Mouse (Mus musculus): ENCODE measurements around the gene Lrrc55.

DNA sequence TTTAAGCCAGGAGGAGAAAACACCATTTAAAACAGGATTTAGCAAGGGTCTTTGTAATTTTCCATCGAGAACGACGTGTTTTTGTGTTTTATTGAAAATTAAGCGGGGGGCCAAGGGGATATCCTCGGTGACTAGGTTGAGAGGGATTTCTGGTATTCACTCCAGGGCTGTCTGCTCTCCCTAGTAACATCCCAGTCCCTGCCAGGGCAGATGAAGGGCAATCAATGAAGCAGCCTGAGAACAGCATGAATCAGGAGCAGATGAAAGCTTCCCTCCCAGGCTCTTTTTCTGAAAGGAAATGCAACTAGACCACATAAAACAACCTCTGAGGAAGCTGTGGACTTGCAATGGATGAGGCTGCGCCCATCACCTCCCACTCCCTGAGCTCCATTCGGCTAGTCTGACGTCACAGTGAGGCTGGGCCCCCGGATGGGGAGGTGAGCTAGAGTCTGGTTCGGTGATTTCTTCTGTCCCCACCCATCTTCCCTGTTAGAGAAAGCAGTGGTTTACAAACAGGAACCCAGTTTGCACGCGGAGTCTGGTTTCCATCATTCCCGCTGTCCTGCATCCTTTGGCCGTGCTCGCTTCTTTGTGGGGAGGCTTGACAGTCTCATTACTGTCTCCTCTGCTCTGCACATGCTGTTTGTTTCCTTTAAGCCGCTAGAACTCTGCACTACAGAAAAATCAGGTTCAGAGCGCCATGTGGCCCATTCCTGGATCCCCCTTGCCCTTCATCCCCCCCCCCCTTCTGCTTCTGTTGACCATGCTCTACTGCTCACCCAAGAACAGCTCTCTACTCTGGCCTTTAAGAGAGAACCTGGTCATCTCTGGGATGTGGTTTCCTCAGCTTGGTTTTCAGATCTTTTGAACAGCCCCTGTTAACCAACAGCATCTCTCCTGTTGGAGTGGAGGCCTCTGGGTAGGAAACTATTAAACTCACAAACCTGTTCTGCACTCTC, 27.5 kb upstream of the Lrrc55 start:
- TF ChIP-seq MEF2A (IDR thresholded peaks at IDR 0.05; ENCODE audit: extremely low read depth, insufficient replicate concordance, low read depth, low read length, poor library complexity, severe bottlenecking): no peak
- TF ChIP-seq CTCF (IDR thresholded peaks at IDR 0.05 in 2 of 3, conservative IDR thresholded peaks at IDR 0.05 in 1 of 3; ENCODE audit: control insufficient read depth in 1 of 3, insufficient read depth in 1 of 3, low read depth in 2 of 3, low read length in 3 of 3, poor library complexity in 1 of 3, severe bottlenecking in 1 of 3): no peak
- TF ChIP-seq GATA1 (IDR thresholded peaks at IDR 0.05; ENCODE audit: low read depth, low read length): no peak
- no peak for TF ChIP-seq SMC3 (IDR thresholded peaks at IDR 0.05; ENCODE audit: low read depth, low read length)
